Mouse (Mus musculus) frontal cortex, adult 2 months (tissue): Measurements from ENCODE around the gene Map3k11. TPM values are rescaled to one million over a fixed set of nuclear protein-coding genes. Genes with fewer than 3 reads are reported as not detected.
A peak's percentile ranks its signal among the peaks of the same experiment; 100 is the strongest.

Experiments used
- DNase-seq, 2 experiments: peaks; one replicate each; pipeline ENCODE4 v3.0.0; 2022; ENCODE audit warnings: low spot score in 1 of 2; ENCODE audit errors: extremely low spot score in 1 of 2
- polyA plus RNA-seq: library from polyadenylated mRNA; depleted of rRNA; stranded (reverse); fragments of >200 nt; gene quantifications from 2 replicates; pipeline ENCODE4 v1.2.3, GENCODE M21; 2012; rRNA removed

The Map3k11 gene
- polyA plus RNA-seq = 18.9 and 20.4 TPM in 2 replicates

GRCm38 (mm10) chr19:5688200-5689087 is at the start of gene Map3k11, which contains the start of gene Pcnx3:
Map3k11 (plus strand) TSS chr19:5688742.
Pcnx3 (minus strand) TSS chr19:5688908.
- DNase-seq = peak; percentile 97 to 99

DNA sequence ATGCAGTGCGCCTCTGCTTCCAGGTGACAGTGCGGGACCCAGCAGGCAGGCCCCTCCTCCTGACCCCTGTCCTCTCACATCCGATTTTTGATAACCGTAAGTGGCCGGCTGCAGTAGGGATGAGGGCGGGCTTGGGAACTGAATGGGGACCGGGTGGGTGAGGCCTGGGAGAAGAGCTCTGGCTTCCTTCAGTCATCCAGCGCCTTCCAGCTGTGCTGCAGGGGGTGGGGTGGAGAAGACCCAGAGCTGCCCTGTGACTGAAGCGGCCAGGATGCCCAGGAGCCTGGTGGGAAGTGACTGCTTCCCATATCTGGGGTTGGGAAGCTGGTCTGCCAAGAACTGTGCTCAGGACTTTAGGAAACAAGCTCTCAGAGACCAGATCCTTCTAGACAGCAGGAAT is 48.2 kb upstream of the Map3k11 start:
- DNase-seq = no peak

DNA sequence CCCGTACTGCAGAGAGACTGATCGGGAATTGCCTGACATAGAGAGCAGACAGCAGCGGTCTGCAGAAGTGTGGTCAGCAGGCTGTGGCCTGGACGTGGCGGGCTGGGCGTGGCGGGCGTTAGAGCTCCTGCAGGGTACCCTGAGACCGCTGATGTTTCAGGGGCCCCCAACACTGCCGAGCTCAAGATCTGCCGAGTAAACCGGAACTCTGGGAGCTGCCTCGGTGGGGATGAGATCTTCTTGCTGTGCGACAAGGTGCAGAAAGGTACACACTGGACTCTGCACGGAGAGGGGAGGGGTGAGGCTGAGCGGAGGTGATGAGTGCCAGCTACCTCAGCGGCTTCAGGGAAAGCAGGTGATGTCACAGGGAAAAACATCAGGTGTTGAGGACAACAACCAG is 47.5 kb upstream of the Map3k11 start:
- DNase-seq = no peak

- DNase-seq = no peak
Observed at GRCm38 (mm10) chr19:5641641-5642040, 46.9 kb upstream of the Map3k11 start.

- no peak for DNase-seq
Observed at GRCm38 (mm10) chr19:5645280-5645679, 43.3 kb upstream of the Map3k11 start.

DNA sequence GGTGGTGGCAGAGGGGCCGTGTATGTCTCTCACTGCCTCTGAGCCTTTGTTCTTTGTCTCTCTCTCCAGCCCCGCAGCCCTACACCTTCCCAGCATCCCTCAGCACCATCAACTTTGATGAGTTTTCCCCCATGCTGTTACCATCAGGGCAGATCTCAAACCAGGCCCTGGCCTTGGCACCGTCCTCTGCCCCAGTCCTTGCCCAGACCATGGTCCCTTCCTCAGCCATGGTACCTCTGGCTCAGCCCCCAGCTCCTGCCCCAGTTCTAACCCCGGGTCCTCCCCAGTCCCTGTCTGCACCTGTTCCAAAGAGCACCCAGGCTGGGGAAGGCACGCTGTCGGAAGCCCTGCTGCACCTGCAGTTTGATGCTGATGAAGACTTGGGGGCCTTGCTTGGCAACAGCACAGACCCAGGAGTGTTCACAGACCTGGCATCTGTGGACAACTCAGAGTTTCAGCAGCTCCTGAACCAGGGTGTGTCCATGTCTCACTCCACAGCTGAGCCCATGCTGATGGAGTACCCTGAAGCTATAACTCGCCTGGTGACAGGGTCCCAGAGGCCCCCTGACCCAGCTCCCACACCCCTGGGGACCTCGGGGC is 41.7 kb upstream of the Map3k11 start:
- DNase-seq = no peak

DNA sequence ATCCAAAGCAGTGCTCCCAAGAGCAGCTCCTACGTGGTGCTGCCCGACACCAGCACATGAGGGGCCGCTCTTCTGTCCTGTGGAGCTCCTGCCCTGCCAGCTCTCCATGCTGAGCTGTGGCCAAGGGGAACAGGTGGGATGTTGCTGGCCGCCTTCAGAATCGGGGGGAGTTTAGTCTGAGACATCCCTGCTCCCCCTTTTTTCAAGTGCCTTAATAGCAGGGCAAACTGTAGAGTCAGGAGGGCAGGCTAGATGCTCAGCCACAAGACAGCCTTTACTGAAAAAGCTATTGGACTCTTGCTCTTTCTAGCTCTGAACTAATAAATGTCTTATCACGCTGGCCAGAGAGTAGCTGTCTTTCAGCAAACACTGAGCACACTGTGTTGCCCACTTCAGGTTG is 40.8 kb upstream of the Map3k11 start:
- no peak for DNase-seq

DNA sequence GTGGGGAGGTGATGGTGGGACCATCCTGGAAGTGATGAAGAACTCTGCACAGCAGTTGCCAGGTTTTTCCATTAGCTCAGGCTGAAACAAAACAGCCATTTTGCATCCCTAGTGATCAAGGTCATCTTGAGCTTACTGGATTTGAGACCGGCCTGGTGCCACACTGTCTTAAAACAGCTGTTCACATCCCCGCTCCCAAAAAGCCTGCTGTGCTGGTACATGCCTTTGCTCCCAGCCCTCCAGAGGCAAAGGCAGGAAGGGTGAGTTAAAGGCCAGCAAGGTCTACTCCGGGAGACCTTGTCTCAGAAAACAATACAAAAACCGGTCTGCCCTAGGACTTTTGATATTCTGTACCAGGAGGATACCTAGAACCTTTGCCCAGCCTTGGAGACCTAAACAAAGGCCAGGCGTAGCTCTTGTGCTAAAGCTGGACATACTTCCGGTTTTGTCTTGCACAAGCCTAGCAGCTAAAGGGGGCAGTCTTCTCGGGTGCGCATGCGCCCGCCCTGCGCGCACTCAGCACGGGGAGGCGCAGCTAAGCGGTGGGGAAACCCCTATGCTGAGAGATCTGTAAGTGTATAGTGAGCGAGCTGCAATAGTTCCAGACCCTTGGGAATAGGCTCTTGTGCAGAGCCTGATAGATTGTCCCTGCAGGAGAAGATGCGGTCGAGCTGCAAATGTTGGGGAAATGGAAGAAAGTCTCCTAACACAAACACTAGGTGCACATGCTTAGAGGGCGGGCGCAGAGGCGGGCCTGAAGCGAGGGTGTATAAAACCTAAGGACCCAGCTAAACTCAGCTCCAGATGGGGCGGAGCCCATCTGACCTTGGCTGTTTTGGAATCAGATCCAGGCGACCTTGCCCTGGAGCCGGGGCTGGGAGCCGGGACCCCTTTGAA is 39.9 kb upstream of the Map3k11 start:
- peak; percentile 69 to 83 for DNase-seq

DNA sequence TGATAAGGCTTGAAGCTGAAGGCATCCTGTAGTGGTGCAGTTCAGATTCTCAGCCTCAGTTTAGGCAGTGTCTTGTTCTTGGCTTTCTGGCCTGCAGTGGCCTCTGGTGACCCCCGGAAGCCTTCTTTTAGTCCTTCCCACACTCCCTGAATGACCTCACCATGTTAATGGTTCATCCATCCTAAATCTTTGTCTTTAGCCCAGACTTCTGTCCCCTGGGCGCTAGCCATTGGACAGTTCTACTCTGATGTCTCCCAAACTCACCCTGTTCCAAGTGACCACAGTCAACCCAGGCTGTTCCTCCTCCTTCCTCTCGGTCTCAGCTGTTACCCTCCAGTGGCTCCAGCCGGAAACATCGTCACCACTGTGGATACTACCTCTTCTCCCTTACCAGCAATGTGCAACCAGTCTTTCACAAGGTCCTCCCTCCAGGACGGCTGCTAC is 39.2 kb upstream of the Map3k11 start:
- no peak for DNase-seq

- no peak for DNase-seq
Observed at GRCm38 (mm10) chr19:5651502-5652274, 36.9 kb upstream of the Map3k11 start.

- DNase-seq = peak in 1 of 2 experiments; percentile 28
Observed at GRCm38 (mm10) chr19:5652570-5652969, 36.0 kb upstream of the Map3k11 start.

DNA sequence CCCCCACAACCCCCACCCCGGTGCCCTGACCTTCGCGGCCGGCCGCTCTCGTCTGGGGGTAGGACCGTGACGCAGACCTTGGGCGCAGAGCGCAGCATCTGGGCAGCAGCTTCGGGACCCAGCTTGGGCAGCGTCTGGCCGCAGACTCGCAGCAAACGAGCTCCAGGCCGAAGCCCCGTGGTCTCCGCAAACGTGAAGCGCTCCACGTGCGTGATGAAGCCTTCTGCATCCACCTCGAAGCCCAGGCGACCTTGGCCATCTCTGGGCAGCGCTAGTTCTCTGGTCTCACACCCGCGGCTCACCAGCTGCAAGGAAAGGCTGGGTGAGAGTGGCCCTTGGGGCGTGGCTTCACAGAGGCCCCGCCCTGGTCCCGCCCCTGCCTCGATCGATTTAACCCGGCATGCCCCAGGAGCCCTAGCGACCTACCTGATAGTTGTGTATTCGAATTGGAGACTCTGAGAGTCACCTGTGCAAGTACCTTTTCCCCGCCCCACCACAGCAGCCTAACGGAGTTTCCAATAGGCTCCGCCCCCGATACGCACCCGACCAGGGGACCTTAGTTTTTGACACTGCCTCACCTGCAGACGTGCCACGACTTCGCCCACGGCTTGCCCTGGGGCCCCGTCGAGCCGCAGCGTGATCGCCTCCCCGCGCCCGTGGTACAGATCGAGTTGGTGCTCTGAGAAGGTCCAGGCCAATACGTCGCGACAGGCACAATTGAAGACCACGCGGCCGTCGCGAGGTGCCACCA is 34.4 kb upstream of the Map3k11 start:
- no peak for DNase-seq

GRCm38 (mm10) chr19:5654720-5655298 is 33.7 kb upstream of the Map3k11 start:
- DNase-seq = no peak

GRCm38 (mm10) chr19:5660942-5661751 is 27.4 kb upstream of the Map3k11 start:
- DNase-seq = peak in 1 of 2 experiments; percentile 20

DNA sequence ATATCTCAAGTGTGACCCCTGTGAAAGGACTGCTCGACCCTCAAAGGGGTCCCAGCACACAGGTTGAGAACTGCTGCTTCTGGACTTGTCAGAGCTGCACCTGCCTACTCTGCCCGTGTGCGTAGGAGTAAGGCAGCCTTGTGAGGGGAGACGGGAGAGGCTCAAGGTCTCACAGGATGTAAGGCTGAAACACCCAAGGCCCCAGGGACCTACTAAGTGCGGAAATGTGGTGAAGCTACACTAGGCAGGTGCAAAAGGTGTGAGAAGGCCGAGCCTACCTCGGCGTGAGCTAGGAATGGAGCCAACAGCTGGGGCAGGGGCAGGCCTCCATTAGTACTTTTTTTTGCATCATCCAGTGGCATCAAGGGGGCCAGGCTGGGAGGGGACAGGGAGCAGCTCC is 26.2 kb upstream of the Map3k11 start:
- no peak for DNase-seq

- peak in 1 of 2 experiments; percentile 73 for DNase-seq
Observed at GRCm38 (mm10) chr19:5662981-5663913, 25.3 kb upstream of the Map3k11 start, which contains the start of gene Sipa1. Sipa1 (minus strand) TSS chr19:5663707.

DNA sequence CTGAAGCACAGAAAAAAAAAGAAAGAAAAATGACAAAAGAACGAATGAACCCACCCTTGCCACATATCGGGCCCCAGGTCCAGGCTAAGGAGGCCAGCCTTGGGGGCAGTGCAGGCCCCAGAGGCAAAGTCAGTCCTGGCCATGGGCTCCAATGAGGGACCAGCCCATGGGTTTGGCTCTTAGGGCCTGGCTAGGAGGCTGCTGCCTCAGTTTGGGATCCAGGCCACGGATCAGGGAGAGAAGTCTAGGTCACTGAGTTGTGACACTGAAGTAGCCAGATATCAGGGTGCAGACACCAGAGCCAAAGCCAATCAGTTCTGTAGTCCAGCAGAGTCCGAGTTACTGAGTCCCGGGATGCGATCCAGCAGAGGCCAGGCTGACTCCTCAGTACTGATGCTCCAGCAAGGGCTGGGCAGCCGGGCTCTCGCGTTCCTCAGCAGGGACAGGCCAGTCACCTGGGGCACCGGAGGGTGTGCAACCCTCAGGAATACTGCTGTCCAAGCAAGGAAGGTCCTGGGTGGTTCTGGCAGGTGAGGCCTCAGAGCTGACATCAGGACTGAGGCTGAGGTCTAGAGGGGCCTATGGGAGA is 23.8 kb upstream of the Map3k11 start:
- DNase-seq = no peak
